Mouse (Mus musculus): ENCODE results near the gene Morf4l2. TPM values are rescaled to one million over a fixed set of nuclear protein-coding genes. Genes with fewer than 3 reads are reported as not detected.

The Morf4l2 gene
- total and polyA plus RNA-seq, 2 experiments from 2014 or later, result 250 to 527 TPM

DNA sequence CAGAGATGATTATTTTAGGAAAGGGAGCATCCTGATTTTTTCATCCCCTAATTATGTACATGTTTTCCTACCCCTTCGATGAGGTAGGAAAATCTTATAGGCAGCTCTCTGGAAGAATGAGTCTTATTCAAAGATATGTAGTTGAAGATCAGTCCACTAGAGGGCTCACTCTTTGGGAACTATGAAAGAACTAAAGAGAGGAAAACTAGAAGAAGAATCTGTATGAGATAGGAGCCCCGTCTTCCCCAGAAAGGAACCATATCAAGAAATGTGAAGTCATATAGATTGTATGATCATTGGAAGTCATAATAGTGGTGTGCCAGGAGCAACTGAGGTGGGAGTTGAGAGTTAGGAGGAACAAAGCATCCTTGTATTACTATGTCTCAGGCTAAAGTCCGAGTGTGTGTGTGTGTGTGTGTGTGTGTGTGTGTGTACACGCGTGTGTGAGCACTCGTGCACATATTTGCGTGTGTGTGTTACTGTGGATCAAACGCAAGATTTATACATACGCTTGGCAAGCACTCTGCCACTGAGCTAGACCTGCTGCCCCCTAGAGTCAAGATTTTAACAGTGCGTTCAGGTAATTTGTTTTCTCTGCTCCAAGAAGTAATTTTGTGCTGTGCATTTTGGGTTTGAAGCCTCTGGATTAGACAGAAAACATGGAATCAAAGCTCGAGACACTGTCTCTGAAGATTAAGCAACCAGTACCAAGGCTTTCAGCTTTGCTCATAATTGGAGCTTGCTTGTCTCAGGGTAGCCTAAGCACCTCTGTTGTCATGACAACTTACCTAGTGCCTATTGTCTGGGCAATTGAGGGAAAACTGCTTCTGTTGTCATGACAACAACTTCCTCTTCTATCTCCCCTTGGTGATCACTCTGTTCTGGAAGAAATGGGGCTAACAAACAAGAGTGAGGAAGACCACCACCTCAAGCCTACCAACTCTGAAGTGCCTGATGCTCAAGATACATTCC is 17.9 kb upstream of the Morf4l2 start:
- Histone ChIP-seq H3K27ac (no peak overlapping the region), H3K27me3 (ENCODE audit: insufficient read depth, low read length) (no peaks in the 10 kb centered on the region; the same call in 1 of the 2 replicates), H3K9me3 (ENCODE audit: low read length) (no peaks in the 10 kb centered on the region), H3K4me2 (ENCODE audit: low read depth, low read length) (0 out of 2 replicates have a peak overlapping the region, but pooled peaks have one; percentile 18), H3K4me3 (ENCODE audit: low read length) (no peak overlapping the region), H3K9ac (replicated peaks; ENCODE audit: low read length) (no peak overlapping the region), H3K36me3 (ENCODE audit: insufficient read depth, low read length) (no peaks in the 10 kb centered on the region), H3K4me1 (ENCODE audit: insufficient read depth, low read length) (no peaks in the 10 kb centered on the region)
- peak; percentile 74 for ATAC-seq
- TF ChIP-seq CTCF (IDR thresholded peaks at IDR 0.05; ENCODE audit: low read depth), result peak; percentile 44
- WGBS, result 69% methylated on average over 11 of the region's 11 CpGs
- DNase-seq (ENCODE audit: low spot score), result peak; percentile 70

DNA sequence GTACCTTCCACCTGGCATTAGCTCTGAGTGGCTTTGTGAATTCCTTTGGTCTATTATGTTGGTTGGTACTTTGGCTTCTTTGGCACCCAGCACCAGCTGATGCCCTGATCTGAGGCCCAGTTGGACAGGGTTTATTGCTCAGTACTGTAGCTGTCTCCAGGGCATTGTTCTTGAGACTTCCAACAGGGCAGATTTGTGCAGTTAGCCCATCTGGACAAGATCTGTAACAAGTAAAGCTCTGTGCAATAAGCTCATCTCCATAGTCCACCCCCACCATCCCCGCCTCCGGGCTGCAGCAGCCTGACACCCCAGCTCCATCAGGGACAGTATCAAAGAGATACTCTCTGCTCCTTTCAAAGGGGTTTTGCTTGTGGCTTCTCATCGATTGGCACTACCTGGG is 12.0 kb upstream of the Morf4l2 start:
- no peak for DNase-seq (ENCODE audit: low spot score)
- Histone ChIP-seq H3K36me3 (ENCODE audit: insufficient read depth, low read length) (no peaks in the 10 kb centered on the region), H3K4me3 (ENCODE audit: low read length) (no peak overlapping the region), H3K4me1 (ENCODE audit: insufficient read depth, low read length) (no peaks in the 10 kb centered on the region), H3K9ac (replicated peaks; ENCODE audit: low read length) (no peak overlapping the region), H3K27me3 (ENCODE audit: insufficient read depth, low read length) (no peaks in the 10 kb centered on the region), H3K9me3 (ENCODE audit: low read length) (no peaks in the 10 kb centered on the region), H3K4me2 (ENCODE audit: low read depth, low read length) (no peak overlapping the region), H3K27ac (no peak overlapping the region)
- 77% methylated on average over 3 of the region's 3 CpGs for WGBS
- TF ChIP-seq CTCF (IDR thresholded peaks at IDR 0.05; ENCODE audit: low read depth), result no peak
- ATAC-seq, result no peak

DNA sequence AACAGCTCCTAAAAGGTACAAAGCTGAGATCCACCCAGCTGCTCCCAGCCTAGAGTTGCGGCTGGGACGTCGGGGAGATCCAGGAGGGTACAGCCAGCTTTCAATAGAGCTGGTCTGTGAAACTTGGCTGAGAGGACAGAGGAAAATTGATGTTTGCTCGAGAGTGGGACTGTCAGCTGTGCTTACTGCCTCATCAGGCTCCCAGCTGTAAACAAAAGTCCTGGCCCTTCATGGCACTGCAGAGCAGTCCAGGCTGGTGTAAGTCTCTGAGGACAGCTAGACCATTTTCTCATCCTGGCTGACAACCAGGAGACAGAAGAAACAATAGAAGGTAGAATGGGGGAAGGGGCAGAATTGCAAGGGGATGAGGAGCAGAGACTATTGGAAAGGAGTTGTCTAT is 5.8 kb upstream of the Morf4l2 start:
- DNase-seq (ENCODE audit: low spot score), result no peak
- WGBS, result 63% methylated on average over 4 of the region's 4 CpGs
- no peaks in the 10 kb centered on the region for H3K4me1 ChIP-seq (ENCODE audit: insufficient read depth, low read length)

DNA sequence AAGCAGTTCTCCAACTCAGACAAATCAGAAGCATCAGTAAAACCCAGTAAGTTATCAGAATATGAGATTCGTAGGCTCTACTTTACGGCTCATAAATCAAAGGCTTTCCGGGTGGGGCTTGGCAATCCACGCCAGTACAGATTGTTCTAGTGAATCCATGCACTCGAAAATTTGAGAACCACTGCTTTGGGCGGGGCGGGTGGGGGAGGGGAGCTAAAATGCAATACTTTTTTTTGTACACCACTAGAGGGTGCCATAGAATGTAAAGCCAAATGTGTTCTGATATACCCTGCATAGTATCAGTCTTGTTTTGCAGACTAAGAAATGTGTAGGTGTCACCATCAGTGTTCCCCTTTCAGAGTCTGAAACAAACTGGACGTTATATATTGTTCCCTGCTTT is 1.2 kb upstream of the Morf4l2 start:
- peak; percentile 22 for DNase-seq (ENCODE audit: low spot score)
- no peaks in the 10 kb centered on the region for H3K36me3 ChIP-seq (ENCODE audit: insufficient read depth, low read length)
- no peaks in the 10 kb centered on the region for H3K27me3 ChIP-seq (ENCODE audit: insufficient read depth, low read length)
- H3K27ac ChIP-seq, result no peak overlapping the region
- ATAC-seq, result no peak
- H3K9ac ChIP-seq (replicated peaks; ENCODE audit: low read length), result no peak overlapping the region
- no peaks in the 10 kb centered on the region for H3K4me1 ChIP-seq (ENCODE audit: insufficient read depth, low read length)
- 73% methylated on average over 8 of the region's 8 CpGs for WGBS
- H3K9me3 ChIP-seq (ENCODE audit: low read length), result no peaks in the 10 kb centered on the region
- H3K4me2 ChIP-seq (ENCODE audit: low read depth, low read length), result no peak overlapping the region
- TF ChIP-seq CTCF (IDR thresholded peaks at IDR 0.05; ENCODE audit: low read depth), result peak; percentile 45
- H3K4me3 ChIP-seq (ENCODE audit: low read length), result no peak overlapping the region

More for the DNA sequence above, 5.8 kb upstream of the Morf4l2 start:
- no peaks in the 10 kb centered on the region for H3K27me3 ChIP-seq (ENCODE audit: insufficient read depth, low read length)
- no peak overlapping the region for H3K4me3 ChIP-seq (ENCODE audit: low read length)
- H3K36me3 ChIP-seq (ENCODE audit: insufficient read depth, low read length), result no peaks in the 10 kb centered on the region
- no peak overlapping the region for H3K9ac ChIP-seq (replicated peaks; ENCODE audit: low read length)
- no peaks in the 10 kb centered on the region for H3K9me3 ChIP-seq (ENCODE audit: low read length)
- H3K27ac ChIP-seq, result no peak overlapping the region
- ATAC-seq, result no peak
- no peak overlapping the region for H3K4me2 ChIP-seq (ENCODE audit: low read depth, low read length)
- TF ChIP-seq CTCF (IDR thresholded peaks at IDR 0.05; ENCODE audit: low read depth), result no peak

DNA sequence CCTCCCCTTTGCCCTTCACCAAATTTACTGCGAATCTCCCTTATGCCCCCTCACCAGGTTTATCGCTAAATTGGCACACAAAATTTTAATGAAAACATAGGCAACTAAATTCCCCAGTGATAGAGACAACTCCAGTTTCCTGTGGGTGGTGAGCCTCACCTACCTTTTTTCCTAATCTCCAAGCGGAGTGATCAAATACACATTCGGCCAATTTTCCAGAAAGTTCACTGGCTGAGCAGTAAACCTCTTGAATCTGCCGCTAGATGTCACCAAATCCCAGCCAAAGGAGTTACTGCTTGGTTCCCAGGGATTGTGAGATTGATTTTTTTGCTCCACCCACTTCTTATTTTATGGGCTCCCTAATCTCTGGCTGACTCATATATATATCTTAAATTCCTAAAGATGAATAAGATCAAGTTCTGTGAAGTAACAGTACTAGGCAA is 808 bp downstream of the Morf4l2 start:
- no peak for ATAC-seq
- Histone ChIP-seq H3K9me3 (ENCODE audit: low read length) (no peaks in the 10 kb centered on the region), H3K27ac (peak overlapping the region; percentile 86), H3K4me2 (ENCODE audit: low read depth, low read length) (peak overlapping the region; percentile 54), H3K9ac (replicated peaks; ENCODE audit: low read length) (peak overlapping the region; percentile 53), H3K4me1 (ENCODE audit: insufficient read depth, low read length) (no peaks in the 10 kb centered on the region), H3K27me3 (ENCODE audit: insufficient read depth, low read length) (no peaks in the 10 kb centered on the region), H3K4me3 (ENCODE audit: low read length) (peak overlapping the region; percentile 37), H3K36me3 (ENCODE audit: insufficient read depth, low read length) (no peaks in the 10 kb centered on the region)
- 31% methylated on average over 5 of the region's 5 CpGs for WGBS
- peak; percentile 88 for DNase-seq (ENCODE audit: low spot score)
- TF ChIP-seq CTCF (IDR thresholded peaks at IDR 0.05; ENCODE audit: low read depth), result peak; percentile 73

DNA sequence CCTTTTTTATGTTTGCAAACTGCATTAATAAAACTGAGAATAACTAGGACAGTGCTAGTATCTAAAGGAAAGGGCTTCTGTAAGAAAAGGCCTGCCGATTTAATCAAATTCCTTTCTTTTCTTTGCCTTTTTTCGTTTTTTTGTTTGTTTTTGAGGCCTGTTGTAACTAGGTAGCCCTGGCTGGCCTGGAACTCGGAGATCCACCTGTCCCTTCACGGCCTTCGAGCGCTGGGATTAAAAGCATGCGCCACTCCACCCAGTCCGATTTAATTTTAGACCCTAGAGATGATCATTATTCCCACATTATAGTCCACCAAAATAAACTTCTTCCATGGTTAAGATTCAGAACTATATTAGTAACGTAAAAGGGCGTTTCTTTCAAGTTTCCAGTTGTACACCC is 1.2 kb downstream of the Morf4l2 start:
- Histone ChIP-seq H3K4me3 (ENCODE audit: low read length) (peak overlapping the region; percentile 37), H3K4me1 (ENCODE audit: insufficient read depth, low read length) (no peaks in the 10 kb centered on the region), H3K9me3 (ENCODE audit: low read length) (no peaks in the 10 kb centered on the region), H3K27ac (peak overlapping the region; percentile 86), H3K9ac (replicated peaks; ENCODE audit: low read length) (peak overlapping the region; percentile 53), H3K36me3 (ENCODE audit: insufficient read depth, low read length) (no peaks in the 10 kb centered on the region), H3K4me2 (ENCODE audit: low read depth, low read length) (peak overlapping the region; percentile 54), H3K27me3 (ENCODE audit: insufficient read depth, low read length) (no peaks in the 10 kb centered on the region)
- DNase-seq (ENCODE audit: low spot score), result no peak
- WGBS, result 34% methylated on average over 10 of the region's 10 CpGs
- no peak for TF ChIP-seq CTCF (IDR thresholded peaks at IDR 0.05; ENCODE audit: low read depth)
- no peak for ATAC-seq
